Mouse (Mus musculus) embryo, embryonic 9.5 days (tissue): ENCODE results near the gene Selenoo.

Experiments
- DNase-seq: peaks from one replicate; pipeline ENCODE4 v3.0.0-alpha.2; 2017; ENCODE audit errors: extremely low spot score

Selenoo gene

GRCm38 (mm10) chr15:89075478-89076147, 13.3 kb upstream of the Selenoo start:
- peak; percentile 91 for DNase-seq

- DNase-seq, result peak; percentile 64
Observed at GRCm38 (mm10) chr15:89076156-89076731, 12.6 kb upstream of the Selenoo start.

- DNase-seq, result no peak
Observed at GRCm38 (mm10) chr15:89078208-89078836, 10.6 kb upstream of the Selenoo start.

GRCm38 (mm10) chr15:89083906-89084305, 5.0 kb upstream of the Selenoo start:
- DNase-seq, result no peak

GRCm38 (mm10) chr15:89084826-89085225, 4.1 kb upstream of the Selenoo start:
- no peak for DNase-seq

GRCm38 (mm10) chr15:89089248-89090051, 566 bp downstream of the Selenoo start:
- DNase-seq, result peak; percentile 29

GRCm38 (mm10) chr15:89090662-89091061, 1.8 kb downstream of the Selenoo start:
- no peak for DNase-seq

- DNase-seq, result no peak
Observed at GRCm38 (mm10) chr15:89092181-89092580, 3.3 kb downstream of the Selenoo start.

GRCm38 (mm10) chr15:89097450-89097849, 8.6 kb downstream of the Selenoo start:
- DNase-seq, result no peak

- no peak for DNase-seq
Observed at GRCm38 (mm10) chr15:89098616-89099015, 9.7 kb downstream of the Selenoo start.

GRCm38 (mm10) chr15:89100823-89101222, 11.9 kb downstream of the Selenoo start:
- DNase-seq, result no peak

GRCm38 (mm10) chr15:89102646-89103045, 13.8 kb downstream of the Selenoo start:
- no peak for DNase-seq

GRCm38 (mm10) chr15:89103921-89104320, 15.0 kb downstream of the Selenoo start:
- no peak for DNase-seq

- DNase-seq, result no peak
Observed at GRCm38 (mm10) chr15:89104425-89104824, 15.5 kb downstream of the Selenoo start.

GRCm38 (mm10) chr15:89106073-89106472, 17.2 kb downstream of the Selenoo start:
- no peak for DNase-seq

- no peak for DNase-seq
Observed at GRCm38 (mm10) chr15:89106976-89107375, 18.1 kb downstream of the Selenoo start.

- no peak for DNase-seq
Observed at GRCm38 (mm10) chr15:89110147-89110546, 21.3 kb downstream of the Selenoo start.

GRCm38 (mm10) chr15:89118007-89118406, 29.1 kb downstream of the Selenoo start:
- no peak for DNase-seq

GRCm38 (mm10) chr15:89122649-89123366, 33.9 kb downstream of the Selenoo start, which contains the start of gene Tubgcp6:
Gene Tubgcp6, minus strand, starts transcription at chr15:89123112.
- peak; percentile 93 for DNase-seq

- peak; percentile 45 for DNase-seq
Observed at GRCm38 (mm10) chr15:89123595-89123994, 34.7 kb downstream of the Selenoo start.

GRCm38 (mm10) chr15:89124312-89124711, 35.4 kb downstream of the Selenoo start:
- no peak for DNase-seq

GRCm38 (mm10) chr15:89125351-89125750, 36.5 kb downstream of the Selenoo start:
- no peak for DNase-seq
